In the genomic region with DNA sequence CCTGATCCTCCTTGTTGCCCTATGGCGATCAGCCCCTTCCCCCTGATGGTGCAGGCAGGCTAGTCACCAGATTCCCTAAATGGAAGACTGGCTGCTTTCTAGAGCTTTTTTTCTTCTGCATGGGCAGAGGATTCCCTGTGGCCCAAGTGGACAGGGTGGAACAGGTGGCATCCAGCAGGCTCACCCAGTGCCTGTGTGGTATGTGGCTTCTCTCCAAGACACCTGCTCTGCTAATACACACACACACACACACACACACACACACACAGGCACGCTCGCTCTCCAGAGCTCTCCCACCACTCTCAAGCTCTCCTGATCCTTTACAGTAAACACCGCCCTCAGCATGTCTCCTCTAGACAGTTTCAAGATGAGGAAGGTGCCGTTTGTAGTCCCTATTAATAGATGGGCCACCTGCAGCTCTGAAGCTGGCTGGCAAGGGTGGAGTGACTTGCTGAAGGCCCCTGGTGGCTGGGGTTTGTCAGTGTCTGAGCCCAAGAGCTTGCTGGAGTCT, we compare ENCODE assay signal across 7 mouse cellular contexts.
DNase-seq lines count a peak whose midpoint lies in the region; ATAC-seq and TF ChIP-seq lines count a peak whose summit lies in the region.

No protein-coding gene starts in this region.

- POLR2A ChIA-PET in Patski (lab: Charles Lee) = no interaction called here

- H3K4me1 ChIP-seq in stomach, embryonic 14.5 days (ENCODE audit: control insufficient read depth, insufficient read depth, low read length) = peaks cover 12% of the 10 kb centered on the region

- intact Hi-C loops in left cerebral cortex, postnatal 14 days (cut with DNase I) = no loop called here

- H3K4me2 ChIP-seq in stomach, embryonic 14.5 days (replicated peaks; ENCODE audit: low read depth, low read length) = no peak overlapping the region

- no peaks in the 10 kb centered on the region for H3K27me3 ChIP-seq in Patski
- no peaks in the 10 kb centered on the region for H3K27me3 ChIP-seq in stomach, embryonic 14.5 days (ENCODE audit: control insufficient read depth, insufficient read depth, low read length)

- no peak for TF ChIP-seq CTCF in Patski (IDR thresholded peaks at IDR 0.05)

- 39% methylated on average over 5 of the region's 5 CpGs for WGBS in stomach, embryonic 14.5 days

- in situ Hi-C loops in Patski (cut with MboI; ENCODE audit: low pct_unique_long_range_greater_than_20kb) = no loop called here

- ATAC-seq in Patski = peak; percentile 33
- peak; percentile 31 for ATAC-seq in inflammation-experienced regulatory T-cells, adult 6 months
- ATAC-seq in stomach, embryonic 14.5 days (ENCODE audit: insufficient number of reproducible peaks, insufficient read depth, low FRiP score, low read depth) = peak; percentile 12; the same call in 1 of the 2 replicates

- CTCF ChIA-PET in Patski (lab: Charles Lee) = no interaction called here

- no peak overlapping the region for H3K9ac ChIP-seq in stomach, embryonic 14.5 days (replicated peaks; ENCODE audit: low read depth, low read length)

- H3K36me3 ChIP-seq in stomach, embryonic 14.5 days (ENCODE audit: control insufficient read depth, insufficient read depth, low read length) = no peaks in the 10 kb centered on the region

- no peak overlapping the region for H3K4me3 ChIP-seq in stomach, embryonic 14.5 days (ENCODE audit: low read depth, low read length)

- peak; percentile 80 for DNase-seq in CD4-positive, CD25-positive, alpha-beta regulatory T cell, adult 2 months (ENCODE audit: low read depth, low spot score)
- DNase-seq in Patski (ENCODE audit: low read depth, low spot score) = no peak
- peak; percentile 40 to 46 for DNase-seq in lung, adult 18-20 months
- DNase-seq in adrenal gland, adult 18-20 months (ENCODE audit: low spot score in 2 of 2) = no peak
- no peak for DNase-seq in left cerebral cortex, postnatal 14 days (ENCODE audit: low spot score in 2 of 2)

- no peak overlapping the region; the same call in 1 of the 2 replicates for H3K27ac ChIP-seq in stomach, embryonic 14.5 days (ENCODE audit: low read length)

- no peaks in the 10 kb centered on the region for H3K9me3 ChIP-seq in stomach, embryonic 14.5 days (ENCODE audit: control insufficient read depth, low read depth, low read length)

Comparison
In these comparisons a context has a peak if more than half of its experiments do, and no peak if none do; other contexts are left out.
1. DNase-seq: peak in CD4-positive, CD25-positive, alpha-beta regulatory T cell, adult 2 months (single experiment) and lung, adult 18-20 months (2 of 2); none in Patski (single experiment), adrenal gland, adult 18-20 months (0 of 2) and left cerebral cortex, postnatal 14 days (0 of 2).
2. Peak in every context shown above with its lines, with median percentiles within 50 percentile points of each other: ATAC-seq.